28 mouse cellular contexts compared by ENCODE assay signal in genomic region chr14:121270490-121270889, GRCm38 (mm10).
DNase-seq lines count a peak whose midpoint lies in the region; ATAC-seq and TF ChIP-seq lines count a peak whose summit lies in the region.
"Had no signal": no experiment of that assay in that cellular context is flagged by ENCODE, and none has a peak within 500 bp of the region (broad histone marks: within the 10 kb centered on the region; RNA-seq: fewer than 3 reads in every experiment).

No protein-coding gene starts in this region.

- ATAC-seq in forebrain, postnatal 0 days, result peak; percentile 47; the same call in 1 of the 2 replicates
- ATAC-seq in forebrain, embryonic 11.5 days (replicated peaks; ENCODE audit: low FRiP score), result no peak
- ATAC-seq in heart, embryonic 14.5 days (ENCODE audit: insufficient number of reproducible peaks, insufficient read depth, low FRiP score, low read depth), result peak; percentile 50; the same call in 1 of the 2 replicates
- ATAC-seq in granulocyte monocyte progenitor cell, adult 5-6 weeks (replicated peaks; ENCODE audit: poor library complexity, severe bottlenecking), result peak; percentile 6; the same call in 1 of the 2 replicates
- ATAC-seq: activated CD4-positive, CD25-positive, alpha-beta regulatory T cell, adult 4 months; forebrain, embryonic 13.5 days; hindbrain, embryonic 16.5 days; intestine, postnatal 0 days; liver, postnatal 0 days; lung, postnatal 0 days had no signal

- H3K27ac ChIP-seq in forebrain, postnatal 0 days (ENCODE audit: low read depth, low read length), result no peak overlapping the region
- H3K27ac ChIP-seq in forebrain, embryonic 11.5 days (ENCODE audit: low read depth, low read length), result no peak overlapping the region
- peak overlapping the region; percentile 71 to 89 for H3K27ac ChIP-seq in heart, embryonic 14.5 days (replicated peaks in 1 of 2; ENCODE audit: control insufficient read depth in 1 of 2, insufficient read depth in 1 of 2, low read depth in 2 of 2, low read length in 2 of 2)
- H3K27ac ChIP-seq: embryonic facial prominence, embryonic 12.5 days; forebrain, embryonic 13.5 days; layer of hippocampus, adult 2 months had no signal

- H3K9me3 ChIP-seq in forebrain, postnatal 0 days (ENCODE audit: low read length), result no peaks in the 10 kb centered on the region
- no peaks in the 10 kb centered on the region for H3K9me3 ChIP-seq in forebrain, embryonic 11.5 days (ENCODE audit: control insufficient read depth, low read length)
- no peaks in the 10 kb centered on the region for H3K9me3 ChIP-seq in heart, embryonic 14.5 days (ENCODE audit: control insufficient read depth, low read length)
- H3K9me3 ChIP-seq: embryonic facial prominence, embryonic 12.5 days; forebrain, embryonic 13.5 days; G1E had no signal

- no peaks in the 10 kb centered on the region for H3K4me1 ChIP-seq in forebrain, postnatal 0 days (ENCODE audit: insufficient read depth)
- H3K4me1 ChIP-seq in forebrain, embryonic 11.5 days (replicated peaks; ENCODE audit: control insufficient read depth, insufficient read depth, low read length), result no peaks in the 10 kb centered on the region
- H3K4me1 ChIP-seq in heart, embryonic 14.5 days (ENCODE audit: control insufficient read depth in 2 of 2, insufficient read depth in 2 of 2, low read length in 2 of 2), result peaks cover 12 to 22% of the 10 kb centered on the region in 2 experiments
- H3K4me1 ChIP-seq: embryonic facial prominence, embryonic 12.5 days; forebrain, embryonic 13.5 days had no signal

- no peak overlapping the region for H3K9ac ChIP-seq in forebrain, postnatal 0 days
- no peak overlapping the region for H3K9ac ChIP-seq in forebrain, embryonic 11.5 days (ENCODE audit: low read length)
- H3K9ac ChIP-seq in heart, embryonic 14.5 days (ENCODE audit: low read length), result 0 out of 2 replicates have a peak overlapping the region, but pooled peaks have one; percentile 30
- H3K9ac ChIP-seq: embryonic facial prominence, embryonic 12.5 days; forebrain, embryonic 13.5 days; liver, postnatal 0 days had no signal

- H3K36me3 ChIP-seq in forebrain, postnatal 0 days (ENCODE audit: insufficient read depth), result peaks cover 79% of the 10 kb centered on the region
- H3K36me3 ChIP-seq in forebrain, embryonic 11.5 days (ENCODE audit: control insufficient read depth, insufficient read depth, low read length), result no peaks in the 10 kb centered on the region; the same call in 1 of the 2 replicates
- H3K36me3 ChIP-seq in heart, embryonic 14.5 days (ENCODE audit: control insufficient read depth, insufficient read depth, low read length), result peaks cover 82% of the 10 kb centered on the region
- H3K36me3 ChIP-seq: G1E had no signal

- 79% methylated on average over 6 of the region's 6 CpGs for WGBS in forebrain, postnatal 0 days
- 91% methylated on average over 6 of the region's 6 CpGs for WGBS in forebrain, embryonic 11.5 days
- 25% methylated on average over 6 of the region's 6 CpGs for WGBS in heart, embryonic 14.5 days

- no peaks in the 10 kb centered on the region for H3K27me3 ChIP-seq in forebrain, postnatal 0 days (ENCODE audit: insufficient read depth, low read length)
- no peaks in the 10 kb centered on the region for H3K27me3 ChIP-seq in forebrain, embryonic 11.5 days (ENCODE audit: control insufficient read depth, insufficient read depth, low read length)
- H3K27me3 ChIP-seq in heart, embryonic 14.5 days (ENCODE audit: control insufficient read depth, insufficient read depth, low read length), result no peaks in the 10 kb centered on the region
- H3K27me3 ChIP-seq: CH12.LX; embryonic facial prominence, embryonic 12.5 days; forebrain, embryonic 13.5 days had no signal

- no peak overlapping the region for H3K4me3 ChIP-seq in forebrain, postnatal 0 days (ENCODE audit: low read depth, low read length)
- no peak overlapping the region for H3K4me3 ChIP-seq in forebrain, embryonic 11.5 days (ENCODE audit: low read depth, low read length)
- no peak overlapping the region for H3K4me3 ChIP-seq in heart, embryonic 14.5 days (ENCODE audit: control insufficient read depth in 1 of 2, insufficient read depth in 1 of 2, low read depth in 1 of 2, low read length in 2 of 2)
- H3K4me3 ChIP-seq: embryonic facial prominence, embryonic 12.5 days; erythroblast, embryonic 14.5 days; forebrain, embryonic 13.5 days; layer of hippocampus, adult 2 months had no signal

- no peak for TF ChIP-seq CTCF in forebrain, postnatal 0 days (IDR thresholded peaks at IDR 0.05; ENCODE audit: low read depth)

- no peak for DNase-seq in forebrain, postnatal 0 days
- no peak for DNase-seq in forebrain, embryonic 11.5 days (ENCODE audit: low spot score)
- no peak for DNase-seq in heart, adult 18-20 months
- peak; percentile 21 for DNase-seq in NIH3T3 (ENCODE audit: low read depth)
- no peak for DNase-seq in thymus, postnatal 4 days
- DNase-seq: adrenal gland, adult 8-10 months; B cell, adult 2 months; cerebellum, adult 9-10 months; gastrocnemius, postnatal 10 days; kidney, postnatal 25 days; liver, postnatal 0 days; right cerebral cortex, adult 18-20 months; right cerebral cortex, postnatal 4 days; thymus, postnatal 25 days had no signal

- no peak overlapping the region for H3K4me2 ChIP-seq in forebrain, postnatal 0 days (ENCODE audit: low read depth)
- no peak overlapping the region for H3K4me2 ChIP-seq in forebrain, embryonic 11.5 days (ENCODE audit: low read depth, low read length, severe bottlenecking)
- no peak overlapping the region for H3K4me2 ChIP-seq in heart, embryonic 14.5 days (ENCODE audit: low read length)
- H3K4me2 ChIP-seq: embryonic facial prominence, embryonic 12.5 days; forebrain, embryonic 13.5 days; liver, embryonic 11.5 days; midbrain, embryonic 11.5 days had no signal

Comparison
In these comparisons a context has a peak if more than half of its experiments do, and no peak if none do; other contexts are left out.
1. H3K27ac ChIP-seq: peak in heart, embryonic 14.5 days (2 of 2); none in forebrain, postnatal 0 days (single experiment) and forebrain, embryonic 11.5 days (single experiment).